Mouse (Mus musculus) retina, postnatal 7 days (tissue): Measurements from ENCODE around the gene Kcnip4.

ENCODE experiments used
- DNase-seq: peaks from one replicate; pipeline ENCODE4 v3.0.0-alpha.2; 2012; ENCODE audit warnings: low read depth, low spot score

Gene Kcnip4

DNA sequence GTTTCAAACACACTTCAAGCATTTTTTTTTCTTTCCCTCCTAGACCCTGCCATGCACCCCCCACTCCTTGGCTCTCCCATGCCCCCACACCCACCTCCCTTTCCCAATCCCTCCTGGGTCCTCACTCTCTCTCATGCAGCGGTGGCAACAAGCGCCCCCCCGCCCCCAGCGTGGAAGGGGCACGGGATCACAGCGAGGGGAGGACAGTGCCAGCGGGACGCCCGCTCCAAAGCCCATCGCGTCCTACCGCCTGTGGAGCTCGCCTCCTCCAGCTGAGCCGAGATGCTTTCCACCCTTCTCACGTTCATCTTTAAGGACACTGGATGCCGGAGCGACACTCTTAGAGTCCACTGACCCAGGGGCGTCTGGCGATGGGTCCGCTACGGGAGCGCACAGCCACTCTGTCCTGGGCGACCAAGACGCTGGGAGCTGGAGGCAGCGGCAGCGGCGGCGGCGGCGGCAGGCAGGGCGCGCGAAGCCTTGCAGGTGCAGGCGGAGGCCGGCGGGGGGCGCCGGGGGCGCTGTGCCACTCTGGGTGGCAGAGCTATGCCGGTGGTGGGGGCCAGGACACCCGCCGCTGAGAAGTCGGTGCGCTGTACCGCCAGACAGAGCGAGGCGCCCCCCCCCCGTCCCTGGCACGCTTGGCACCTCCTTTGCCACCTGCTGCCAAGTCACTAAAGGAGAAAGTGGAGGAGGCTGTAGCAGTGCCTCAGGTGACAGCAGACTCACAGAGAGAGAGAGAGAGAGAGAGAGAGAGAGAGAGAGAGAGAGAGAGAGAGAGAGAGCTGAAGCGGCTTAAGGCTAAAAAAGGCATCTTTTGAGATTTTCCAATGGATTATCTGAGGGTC lies at the start of gene Kcnip4:
Kcnip4 (minus strand) TSS at position 514 of the 848 bp plus-strand sequence.
- peak; percentile 21 for DNase-seq

DNA sequence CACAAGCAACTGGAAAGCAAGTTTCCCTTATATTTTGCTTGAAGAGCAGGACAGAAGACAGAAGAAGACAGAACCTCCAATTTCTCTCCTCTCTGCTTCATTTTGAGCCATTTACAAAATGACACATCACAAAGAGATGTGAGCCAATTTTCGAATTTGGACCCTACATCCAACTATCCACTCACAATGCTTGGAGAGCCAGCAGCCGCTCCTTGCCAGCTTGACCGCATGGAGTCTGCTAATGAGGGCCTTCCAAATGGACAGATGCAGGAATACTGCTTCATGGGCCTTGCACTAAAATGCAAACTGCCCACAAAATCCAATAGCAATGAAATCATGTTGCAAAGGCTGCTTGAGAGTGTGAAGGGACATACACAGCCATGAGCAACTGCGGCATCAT lies 47.2 kb upstream of the Kcnip4 start:
- DNase-seq, result no peak

- no peak for DNase-seq
Measured at GRCm38 (mm10) chr5:49563751-49564150, 39.0 kb upstream of the Kcnip4 start.

DNA sequence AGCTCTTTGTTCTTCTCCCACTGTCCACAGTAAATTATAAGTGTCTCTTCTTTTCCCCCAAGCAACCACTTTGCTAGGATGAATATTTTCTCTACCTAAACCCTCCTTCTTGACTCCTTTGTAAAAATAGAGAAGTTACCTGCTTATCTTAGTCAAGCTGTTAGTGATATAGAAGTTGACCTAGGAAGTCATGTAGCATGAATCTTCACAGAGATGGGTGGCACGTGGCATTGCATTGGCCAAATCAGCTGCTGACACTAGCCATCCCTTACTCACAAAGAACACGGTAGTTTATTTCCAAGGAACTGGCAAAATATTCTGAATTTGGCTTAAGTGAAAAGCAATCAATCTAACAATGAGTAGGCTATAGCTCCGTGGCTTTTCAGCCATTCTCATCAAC lies 32.7 kb upstream of the Kcnip4 start:
- no peak for DNase-seq

- no peak for DNase-seq
Measured at GRCm38 (mm10) chr5:49547884-49548283, 23.2 kb upstream of the Kcnip4 start.

DNA sequence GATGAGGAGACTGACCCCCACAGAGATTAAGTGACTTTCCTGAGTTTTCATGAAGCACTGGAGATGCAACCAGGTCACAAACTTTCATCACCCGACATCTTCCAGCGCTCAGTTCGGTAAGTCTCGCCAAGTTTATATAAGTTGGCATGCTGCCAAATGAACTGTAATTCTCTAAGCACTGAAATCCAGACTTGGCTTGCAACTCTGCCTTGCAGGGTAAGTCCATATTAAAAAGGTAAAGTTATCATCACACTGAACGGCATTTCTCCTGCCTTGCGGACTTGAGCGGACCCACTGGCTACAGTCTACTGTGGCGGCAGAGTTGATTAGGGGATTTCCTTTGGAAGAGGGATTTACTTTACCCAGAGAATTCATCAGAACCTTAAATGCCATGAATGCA lies 4.7 kb upstream of the Kcnip4 start:
- DNase-seq, result no peak

GRCm38 (mm10) chr5:49525242-49525612 lies 520 bp upstream of the Kcnip4 start:
- DNase-seq, result no peak

- no peak for DNase-seq
Measured at GRCm38 (mm10) chr5:49523997-49524393, 712 bp downstream of the Kcnip4 start.

DNA sequence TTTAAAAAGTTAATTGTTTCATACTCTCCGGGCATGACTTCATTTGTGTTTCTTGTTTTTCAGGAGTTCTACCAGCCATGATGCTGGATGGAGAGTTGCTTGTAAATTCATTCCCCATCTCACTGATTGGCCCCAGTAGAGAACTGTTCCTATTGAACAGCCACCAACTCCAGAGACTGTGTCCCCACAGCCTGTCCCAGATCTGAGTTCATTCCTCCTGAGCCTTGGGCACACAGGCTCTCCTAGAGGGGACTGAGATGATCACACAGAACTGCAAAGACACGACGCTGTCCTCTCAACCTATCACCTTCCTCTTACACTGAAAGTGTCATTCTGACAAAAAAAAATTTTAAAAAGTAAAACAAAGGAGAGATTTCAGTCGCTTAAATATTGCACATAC lies 1.7 kb downstream of the Kcnip4 start:
- DNase-seq, result no peak

DNA sequence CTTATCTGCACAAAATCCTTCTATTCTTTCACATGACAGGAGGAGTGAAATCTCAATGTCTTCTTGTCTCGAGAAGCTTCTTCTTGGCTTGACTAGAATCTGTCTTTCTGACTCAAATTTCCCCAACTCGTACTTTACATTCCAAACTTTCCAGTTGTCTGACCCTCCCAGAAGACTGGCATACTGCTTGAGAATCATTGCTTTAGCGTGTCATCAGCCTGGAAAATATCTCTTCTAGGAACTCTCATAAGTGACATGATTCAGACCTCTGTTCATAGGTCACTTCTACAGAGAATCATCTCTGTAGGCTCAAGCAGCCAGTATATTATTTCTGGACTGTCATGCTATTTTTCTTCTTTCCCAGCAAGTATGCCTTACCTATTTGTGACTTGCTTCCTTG lies 26.0 kb downstream of the Kcnip4 start:
- no peak for DNase-seq

- no peak for DNase-seq
Measured at GRCm38 (mm10) chr5:49487270-49487669, 37.4 kb downstream of the Kcnip4 start.

DNA sequence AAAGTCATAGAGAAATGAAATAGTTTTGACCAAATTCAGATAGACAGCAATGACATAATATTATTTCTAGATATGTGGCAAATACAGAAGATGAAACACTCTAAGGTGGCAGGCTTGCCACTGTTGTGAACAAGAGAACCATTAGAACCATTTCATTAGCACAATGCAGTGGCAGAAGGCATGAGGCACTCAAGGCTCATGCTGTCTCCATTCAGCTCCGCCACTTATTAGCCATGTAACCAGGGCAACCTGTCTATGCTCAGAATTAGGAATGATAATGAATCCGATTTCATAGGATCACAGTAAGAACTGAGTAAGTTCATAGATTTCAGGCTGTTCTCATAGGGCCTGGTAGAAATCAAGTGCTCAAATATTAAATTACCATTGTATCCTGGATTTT lies 54.0 kb downstream of the Kcnip4 start:
- DNase-seq, result no peak

DNA sequence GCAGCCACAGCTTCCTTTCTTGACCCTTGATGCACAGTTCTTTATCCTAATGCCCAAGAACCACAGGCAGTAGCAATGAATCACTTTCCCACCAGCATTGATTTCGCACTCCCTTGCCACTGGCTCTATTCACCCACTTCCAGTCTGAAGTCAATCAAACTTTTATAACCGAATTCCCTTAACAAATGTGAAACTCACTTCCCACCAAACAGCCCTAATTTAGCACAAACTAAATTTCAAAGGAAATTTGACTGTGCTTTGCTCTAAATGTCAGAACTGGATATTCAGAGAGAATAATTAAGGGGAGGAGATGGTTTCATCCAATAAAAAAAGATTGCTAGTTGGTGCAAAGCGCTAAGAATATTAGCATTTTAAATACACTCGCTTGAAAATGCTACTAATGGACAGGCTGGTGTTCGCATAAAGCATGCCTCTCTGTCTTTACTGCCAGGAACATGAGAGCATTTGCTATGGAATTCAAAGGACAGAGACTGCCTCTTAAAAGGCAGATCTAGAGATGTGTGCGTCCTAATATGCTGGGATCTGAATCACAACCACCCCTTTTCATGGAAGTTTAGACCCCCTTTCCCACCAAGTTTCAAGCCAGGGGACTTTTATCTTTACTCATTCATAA lies 63.9 kb downstream of the Kcnip4 start:
- DNase-seq, result no peak

DNA sequence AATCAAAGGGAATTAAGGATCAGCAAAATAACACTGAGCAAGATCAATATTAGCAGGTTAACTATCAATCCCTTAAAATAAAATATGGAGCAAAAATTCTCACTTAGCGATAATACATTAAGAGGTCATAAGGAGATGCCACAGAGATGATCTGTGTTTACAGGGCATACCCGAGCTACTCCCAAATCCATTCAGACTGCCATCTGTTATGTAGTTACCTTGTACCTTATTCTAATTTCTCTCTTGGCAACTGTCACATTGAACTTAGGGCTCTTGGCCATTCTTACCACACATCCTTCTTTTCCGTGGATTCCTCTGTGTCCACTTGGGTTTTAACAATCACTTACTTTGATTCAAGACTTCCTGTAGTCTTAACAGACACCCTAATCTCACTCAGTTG lies 71.6 kb downstream of the Kcnip4 start:
- DNase-seq, result no peak

DNA sequence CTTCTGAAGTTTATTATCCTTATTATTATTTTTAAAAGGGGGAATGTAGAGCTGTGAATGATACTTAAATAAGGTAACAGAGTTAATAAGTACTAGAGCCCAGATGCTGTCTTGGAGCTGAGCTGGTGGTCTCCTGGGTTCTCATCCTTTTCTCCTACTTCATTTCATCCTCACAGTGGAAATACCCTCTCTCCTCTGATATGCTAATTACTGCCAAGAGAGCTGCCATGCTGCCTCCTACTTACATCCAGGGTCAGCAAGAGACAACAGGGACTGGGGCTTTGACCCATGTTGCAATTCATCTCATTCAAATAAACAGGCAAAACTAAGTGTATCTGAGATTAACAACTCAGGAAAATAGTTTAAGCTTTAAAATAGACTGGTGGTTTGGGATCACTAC lies 73.4 kb downstream of the Kcnip4 start:
- DNase-seq, result no peak

GRCm38 (mm10) chr5:49450876-49451275 lies 73.8 kb downstream of the Kcnip4 start:
- DNase-seq, result no peak

- no peak for DNase-seq
Measured at GRCm38 (mm10) chr5:49437236-49437635, 87.5 kb downstream of the Kcnip4 start.

DNA sequence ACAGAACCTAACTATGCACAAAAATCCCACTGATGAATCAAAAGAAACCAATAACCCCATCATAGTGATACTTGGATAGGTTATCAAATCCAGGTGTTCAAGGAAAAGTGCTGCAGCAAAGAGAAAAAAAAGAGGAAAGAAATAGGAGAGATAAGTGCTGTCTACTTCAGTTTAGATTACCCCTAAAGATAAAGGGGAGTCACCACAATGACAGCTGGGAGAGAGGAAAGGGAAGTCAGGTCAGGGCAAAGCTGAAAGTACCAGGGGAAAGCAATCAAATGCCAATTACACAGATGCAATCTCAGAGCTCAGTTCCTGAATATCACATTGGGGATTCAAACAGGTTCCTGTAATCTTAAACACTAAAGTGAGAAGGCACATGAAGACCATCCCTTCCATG lies 97.0 kb downstream of the Kcnip4 start:
- no peak for DNase-seq

- no peak for DNase-seq
Measured at GRCm38 (mm10) chr5:49419707-49420106, 105.0 kb downstream of the Kcnip4 start.

DNA sequence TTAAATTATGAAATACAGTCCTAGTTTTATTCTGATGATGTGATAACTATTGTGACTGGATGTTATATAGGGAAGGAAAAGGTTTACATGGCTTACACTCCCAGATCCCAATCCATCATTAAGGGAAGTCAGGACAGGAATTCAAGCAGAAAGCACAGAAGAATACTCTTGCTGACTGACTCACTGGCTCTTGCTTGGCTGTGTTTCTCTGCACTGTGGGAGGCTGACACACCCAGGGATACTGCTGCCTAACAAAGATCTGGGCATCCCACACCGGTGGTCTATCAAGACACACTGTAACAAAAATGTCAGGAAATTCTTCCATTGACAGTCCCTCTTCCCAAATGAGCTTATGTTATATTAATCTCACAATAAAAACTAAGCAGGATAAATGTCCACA lies 116.4 kb downstream of the Kcnip4 start:
- no peak for DNase-seq

DNA sequence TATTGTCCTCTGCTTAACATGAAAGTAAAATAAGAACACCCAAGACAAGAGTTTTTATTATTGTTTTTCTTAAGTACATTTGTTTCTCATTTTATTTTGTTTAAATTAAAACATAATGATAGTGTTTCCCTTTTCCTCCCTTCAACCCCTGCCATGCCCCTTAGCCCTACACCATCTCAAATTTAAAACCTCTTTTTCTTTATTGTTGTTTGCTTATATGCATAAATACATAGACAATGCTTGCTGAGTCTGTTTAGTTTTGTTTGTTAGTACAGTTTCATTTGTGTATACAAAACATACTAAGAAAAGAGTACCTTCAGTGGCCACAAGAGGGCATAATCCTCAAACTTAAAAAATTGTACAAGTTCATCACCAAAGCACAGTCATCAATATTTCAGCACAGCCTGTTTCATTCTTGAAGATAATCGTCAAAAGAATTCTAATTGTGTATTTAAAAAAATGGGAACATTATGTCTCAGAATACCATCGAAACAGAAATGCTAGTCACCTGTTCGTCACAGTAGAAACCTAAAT lies 154.1 kb downstream of the Kcnip4 start:
- DNase-seq, result peak; percentile 35

- peak; percentile 27 for DNase-seq
Measured at GRCm38 (mm10) chr5:49368636-49369423, 155.9 kb downstream of the Kcnip4 start.
